Mouse (Mus musculus) midbrain, embryonic 12.5 days (tissue): ENCODE measurements around the gene Gata2. TPM values are rescaled to one million over a fixed set of nuclear protein-coding genes. Genes with fewer than 3 reads are reported as not detected.

Source experiments
- ATAC-seq: fragments of 200-750 bp; cut with Nextera tagmentation; 2 replicates; pipeline ENCODE4 v1.8.0; 2017; ENCODE audit warnings: low read depth, moderate TSS enrichment, moderate library complexity; ENCODE audit not compliant: low FRiP score
- H3K27ac ChIP-seq: fragments of 300-500 bp; sonication (generic); replicated peaks from 2 replicates; pipeline ENCODE4 v1.5.1; 2016; ENCODE audit warnings: mild to moderate bottlenecking
- H3K27me3 ChIP-seq: fragments of 300-500 bp; sonication (generic); 2 replicates; pipeline ENCODE4 v1.6.1; 2016; ENCODE audit warnings: mild to moderate bottlenecking
- H3K36me3 ChIP-seq: fragments of 300-500 bp; sonication (generic); 2 replicates; pipeline ENCODE4 v1.6.1; 2016
- H3K4me1 ChIP-seq: fragments of 300-500 bp; sonication (generic); 2 replicates; pipeline ENCODE4 v1.6.1; 2016
- H3K4me2 ChIP-seq: fragments of 300-500 bp; sonication (generic); replicated peaks from 2 replicates; pipeline ENCODE4 v1.6.1; 2016; ENCODE audit warnings: mild to moderate bottlenecking, moderate library complexity
- H3K4me3 ChIP-seq: fragments of 300-500 bp; sonication (generic); 2 replicates; pipeline ENCODE4 v1.5.1; 2016; ENCODE audit warnings: mild to moderate bottlenecking
- H3K9ac ChIP-seq: fragments of 300-500 bp; sonication (generic); replicated peaks from 2 replicates; pipeline ENCODE4 v1.6.1; 2016; ENCODE audit warnings: mild to moderate bottlenecking, moderate library complexity
- H3K9me3 ChIP-seq: fragments of 300-500 bp; sonication (generic); 2 replicates; pipeline ENCODE4 v1.6.1; 2016; ENCODE audit warnings: mild to moderate bottlenecking
- WGBS: fragments of 180-500 bp; shearing (Covaris S2); methylation state at CpG from one replicate; pipeline ENCODE4 v1.1.7; 2016; 5-methylcytosine and 5-hydroxymethylcytosine counted together
- polyA plus RNA-seq: library from polyadenylated mRNA; unstranded; fragments of >200 nt; fragmentation: Nextera tagmentation; extraction: Ambion mirVana; gene quantifications from 2 replicates; pipeline ENCODE4 v1.2.1, GENCODE M21; 2016

The Gata2 gene
- polyA plus RNA-seq, 1 experiment from 2014 or later = 45.5 TPM

DNA sequence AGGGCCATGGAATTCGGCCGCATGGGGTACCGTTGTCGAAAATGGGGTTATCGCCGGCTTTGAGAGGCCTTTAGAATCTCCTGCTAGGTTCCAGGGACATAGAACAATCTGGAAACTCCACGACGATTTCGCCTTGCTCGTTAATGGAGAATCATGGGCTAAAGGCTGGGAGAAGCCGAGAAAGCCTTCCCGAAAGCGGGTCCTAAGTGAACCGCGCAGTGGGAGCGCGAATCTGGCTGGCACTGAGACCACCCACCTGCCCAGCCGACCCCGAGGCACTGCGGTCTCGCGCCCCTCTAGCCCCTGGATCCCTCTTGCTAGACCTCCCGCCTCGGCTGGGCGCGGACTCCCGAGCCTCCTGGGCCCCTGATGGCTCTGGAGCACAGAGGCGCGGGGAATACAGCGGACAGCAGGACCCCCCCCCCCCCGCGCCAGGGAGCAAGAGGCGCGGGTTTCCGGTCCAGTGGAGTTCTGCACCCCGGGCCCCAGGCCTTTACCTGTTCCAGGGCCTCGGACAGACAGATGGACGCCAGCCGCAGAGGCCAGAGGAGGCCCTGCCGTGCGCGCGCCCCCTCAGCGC lies 3.1 kb downstream of the Gata2 start:
- Histone ChIP-seq H3K9me3 (no peaks in the 10 kb centered on the region), H3K27ac (peak overlapping the region; percentile 85), H3K27me3 (peaks cover 100% of the 10 kb centered on the region), H3K4me2 (peak overlapping the region; percentile 55), H3K36me3 (no peaks in the 10 kb centered on the region), H3K9ac (peak overlapping the region; percentile 54), H3K4me3 (peak overlapping the region; percentile 47), H3K4me1 (peaks cover 47% of the 10 kb centered on the region)
- no peak for ATAC-seq
- WGBS = 1% methylated on average over 35 of the region's 44 CpGs

- WGBS = 2% methylated on average over 39 of the region's 39 CpGs
These were observed 3.8 kb downstream of the Gata2 start for GRCm38 (mm10) chr6:88197313-88198069.

DNA sequence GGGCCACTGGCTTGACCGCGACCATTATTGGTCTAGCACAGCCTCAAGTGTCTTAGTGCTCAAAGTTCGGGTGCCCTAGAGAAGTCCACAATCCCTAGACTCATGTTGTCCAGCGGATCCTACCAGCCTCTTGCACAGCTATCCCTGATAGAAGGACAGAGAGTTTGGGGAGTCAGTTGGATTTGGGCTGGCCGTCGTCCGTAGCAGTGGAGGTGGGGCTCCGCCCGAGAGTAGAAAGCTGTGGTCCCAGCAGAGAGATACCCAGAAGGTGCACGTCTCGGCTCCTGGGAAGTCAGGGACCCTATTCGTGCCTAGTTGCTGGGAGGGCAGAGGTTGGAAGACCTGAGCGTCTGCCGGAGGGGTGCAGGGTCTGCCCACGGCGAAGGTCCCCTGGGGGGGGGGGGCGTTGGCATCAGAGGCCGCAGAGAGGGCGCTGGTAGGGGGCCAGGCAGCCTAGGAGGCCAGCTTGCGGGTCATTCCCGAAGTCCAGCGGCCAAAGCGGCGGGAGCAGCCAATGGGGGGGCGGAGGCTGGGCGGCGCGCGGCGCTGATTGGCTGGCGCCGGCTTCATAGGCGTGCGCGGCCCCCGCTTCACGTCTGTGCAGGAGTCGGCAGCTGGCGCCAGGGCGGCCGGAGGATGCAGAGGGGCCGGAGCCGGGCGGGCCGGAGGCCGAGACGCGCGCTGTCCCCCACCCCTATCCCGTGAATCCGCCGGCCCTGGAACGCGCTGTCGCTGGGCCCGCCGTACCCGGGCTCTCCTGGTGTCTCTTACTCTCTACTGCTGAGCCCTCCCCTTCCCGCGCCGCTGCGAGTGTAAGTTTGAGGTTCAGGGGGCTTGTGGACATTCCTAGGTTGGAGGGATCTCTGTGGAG lies 4.6 kb downstream of the Gata2 start:
- H3K4me1 ChIP-seq = peaks cover 44% of the 10 kb centered on the region
- H3K9ac ChIP-seq = peak overlapping the region; percentile 54
- H3K4me2 ChIP-seq = peak overlapping the region; percentile 55
- H3K27me3 ChIP-seq = peaks cover 100% of the 10 kb centered on the region
- H3K9me3 ChIP-seq = no peaks in the 10 kb centered on the region
- WGBS = under 1% methylated on average over 38 of the region's 62 CpGs
- no peaks in the 10 kb centered on the region for H3K36me3 ChIP-seq
- peak overlapping the region; percentile 47 for H3K4me3 ChIP-seq
- peak; percentile 73 for ATAC-seq
- peak overlapping the region; percentile 49; the same call in 1 of the 2 replicates for H3K27ac ChIP-seq

More at GRCm38 (mm10) chr6:88197313-88198069, 3.8 kb downstream of the Gata2 start:
- no peaks in the 10 kb centered on the region for H3K9me3 ChIP-seq
- peak overlapping the region; percentile 55 for H3K4me2 ChIP-seq
- H3K9ac ChIP-seq = peak overlapping the region; percentile 54; the same call in 1 of the 2 replicates
- no peak for ATAC-seq
- peak overlapping the region; percentile 85 for H3K27ac ChIP-seq
- peaks cover 47% of the 10 kb centered on the region for H3K4me1 ChIP-seq
- H3K36me3 ChIP-seq = no peaks in the 10 kb centered on the region
- H3K4me3 ChIP-seq = peak overlapping the region; percentile 47
- peaks cover 100% of the 10 kb centered on the region for H3K27me3 ChIP-seq

- Histone ChIP-seq H3K9me3 (no peaks in the 10 kb centered on the region), H3K27ac (no peak overlapping the region), H3K36me3 (no peaks in the 10 kb centered on the region), H3K9ac (peak overlapping the region; percentile 54; the same call in 1 of the 2 replicates), H3K4me1 (peaks cover 40% of the 10 kb centered on the region), H3K4me2 (peak overlapping the region; percentile 55), H3K27me3 (peaks cover 100% of the 10 kb centered on the region), H3K4me3 (peak overlapping the region; percentile 47)
- 1% methylated on average over 39 of the region's 39 CpGs for WGBS
- no peak; the same call in 1 of the 2 replicates for ATAC-seq
These were observed 5.5 kb downstream of the Gata2 start for GRCm38 (mm10) chr6:88199001-88199717.

DNA sequence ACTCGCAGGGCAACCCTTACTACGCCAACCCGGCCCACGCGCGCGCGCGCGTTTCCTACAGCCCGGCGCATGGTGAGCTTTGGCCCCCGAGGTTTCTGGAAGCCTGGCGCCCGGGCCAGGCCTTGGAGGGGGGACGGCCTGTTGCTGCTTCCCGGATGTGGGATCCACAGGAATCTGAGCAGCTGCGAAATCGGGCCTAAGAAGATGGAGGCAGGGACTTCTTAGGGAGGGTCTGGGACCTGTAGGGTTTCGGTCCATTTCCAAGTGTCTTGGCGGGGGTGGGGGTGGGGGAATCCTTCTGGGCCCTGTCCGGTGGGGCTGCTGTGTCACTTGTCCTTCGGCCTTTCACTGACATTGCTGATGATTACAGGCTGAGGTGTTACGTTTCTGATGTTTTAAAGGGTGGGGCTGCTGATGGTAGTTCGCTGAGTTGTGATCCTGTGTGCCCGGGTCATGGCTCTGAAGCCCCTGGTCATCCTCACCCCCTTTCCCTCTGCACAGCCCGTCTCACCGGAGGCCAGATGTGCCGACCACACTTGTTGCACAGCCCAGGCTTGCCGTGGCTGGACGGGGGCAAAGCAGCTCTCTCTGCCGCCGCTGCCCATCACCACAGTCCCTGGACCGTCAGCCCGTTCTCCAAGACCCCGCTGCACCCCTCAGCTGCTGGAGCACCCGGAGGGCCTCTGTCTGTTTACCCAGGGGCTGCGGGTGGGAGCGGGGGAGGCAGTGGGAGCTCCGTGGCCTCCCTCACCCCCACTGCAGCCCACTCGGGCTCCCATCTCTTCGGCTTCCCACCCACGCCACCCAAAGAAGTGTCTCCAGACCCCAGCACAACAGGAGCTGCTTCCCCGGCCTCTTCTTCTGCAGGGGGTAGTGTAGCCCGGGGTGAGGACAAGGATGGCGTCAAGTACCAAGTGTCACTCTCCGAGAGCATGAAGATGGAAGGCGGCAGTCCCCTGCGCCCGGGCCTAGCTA lies 6.3 kb downstream of the Gata2 start:
- Histone ChIP-seq H3K4me2 (peak overlapping the region; percentile 55), H3K36me3 (no peaks in the 10 kb centered on the region), H3K27ac (no peak overlapping the region), H3K9me3 (no peaks in the 10 kb centered on the region), H3K9ac (peak overlapping the region; percentile 45), H3K27me3 (peaks cover 100% of the 10 kb centered on the region), H3K4me1 (peaks cover 42% of the 10 kb centered on the region), H3K4me3 (peak overlapping the region; percentile 47)
- no peak for ATAC-seq
- under 1% methylated on average over 48 of the region's 50 CpGs for WGBS

GRCm38 (mm10) chr6:88200693-88201609 lies 7.3 kb downstream of the Gata2 start:
- no peak for ATAC-seq
- peak overlapping the region; percentile 45; the same call in 1 of the 2 replicates for H3K9ac ChIP-seq
- peaks cover 42% of the 10 kb centered on the region for H3K4me1 ChIP-seq
- peak overlapping the region; percentile 47 for H3K4me3 ChIP-seq
- H3K36me3 ChIP-seq = no peaks in the 10 kb centered on the region
- no peak overlapping the region for H3K27ac ChIP-seq
- H3K4me2 ChIP-seq = peak overlapping the region; percentile 55
- WGBS = 5% methylated on average over 20 of the region's 20 CpGs
- H3K27me3 ChIP-seq = peaks cover 100% of the 10 kb centered on the region
- H3K9me3 ChIP-seq = no peaks in the 10 kb centered on the region

DNA sequence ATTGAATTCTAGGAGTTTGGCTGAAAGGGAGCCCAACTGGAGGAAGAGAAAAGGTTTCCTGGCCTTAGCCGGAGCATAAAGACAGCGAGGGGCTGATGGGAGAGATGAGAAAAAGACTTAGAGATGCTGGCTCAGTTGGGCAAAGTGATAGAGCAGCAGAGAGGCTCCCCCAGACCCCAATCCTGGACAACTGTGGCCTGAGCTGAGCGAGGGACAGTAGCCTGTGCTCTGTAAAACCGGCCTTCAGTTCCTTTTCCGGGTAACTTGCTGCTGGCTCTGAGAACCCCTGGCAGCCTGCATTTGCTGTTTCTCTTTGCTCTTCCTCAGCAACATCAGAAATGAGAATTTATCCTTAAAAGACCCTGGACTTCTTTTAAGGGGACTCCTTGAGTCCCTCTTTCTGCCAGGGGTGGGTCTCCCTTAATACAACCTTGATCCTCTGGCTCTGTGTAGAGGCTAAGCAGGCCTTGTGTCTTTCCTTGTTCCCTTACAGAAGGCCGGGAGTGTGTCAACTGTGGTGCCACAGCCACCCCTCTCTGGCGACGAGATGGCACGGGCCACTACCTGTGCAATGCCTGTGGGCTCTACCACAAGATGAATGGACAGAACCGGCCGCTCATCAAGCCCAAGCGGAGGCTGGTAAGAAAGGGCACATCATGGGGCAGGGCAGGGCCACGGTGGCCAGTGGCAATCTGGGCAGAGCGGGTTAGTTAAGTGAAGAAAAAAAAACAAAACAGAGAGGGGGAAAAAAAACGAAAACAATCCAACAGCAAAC lies 8.4 kb downstream of the Gata2 start:
- ATAC-seq = no peak
- no peak overlapping the region for H3K27ac ChIP-seq
- peak overlapping the region; percentile 55 for H3K4me2 ChIP-seq
- H3K4me3 ChIP-seq = peak overlapping the region; percentile 15
- H3K9ac ChIP-seq = no peak overlapping the region
- H3K9me3 ChIP-seq = no peaks in the 10 kb centered on the region
- no peaks in the 10 kb centered on the region for H3K36me3 ChIP-seq
- peaks cover 100% of the 10 kb centered on the region for H3K27me3 ChIP-seq
- 2% methylated on average over 15 of the region's 15 CpGs for WGBS
- H3K4me1 ChIP-seq = peaks cover 34% of the 10 kb centered on the region

DNA sequence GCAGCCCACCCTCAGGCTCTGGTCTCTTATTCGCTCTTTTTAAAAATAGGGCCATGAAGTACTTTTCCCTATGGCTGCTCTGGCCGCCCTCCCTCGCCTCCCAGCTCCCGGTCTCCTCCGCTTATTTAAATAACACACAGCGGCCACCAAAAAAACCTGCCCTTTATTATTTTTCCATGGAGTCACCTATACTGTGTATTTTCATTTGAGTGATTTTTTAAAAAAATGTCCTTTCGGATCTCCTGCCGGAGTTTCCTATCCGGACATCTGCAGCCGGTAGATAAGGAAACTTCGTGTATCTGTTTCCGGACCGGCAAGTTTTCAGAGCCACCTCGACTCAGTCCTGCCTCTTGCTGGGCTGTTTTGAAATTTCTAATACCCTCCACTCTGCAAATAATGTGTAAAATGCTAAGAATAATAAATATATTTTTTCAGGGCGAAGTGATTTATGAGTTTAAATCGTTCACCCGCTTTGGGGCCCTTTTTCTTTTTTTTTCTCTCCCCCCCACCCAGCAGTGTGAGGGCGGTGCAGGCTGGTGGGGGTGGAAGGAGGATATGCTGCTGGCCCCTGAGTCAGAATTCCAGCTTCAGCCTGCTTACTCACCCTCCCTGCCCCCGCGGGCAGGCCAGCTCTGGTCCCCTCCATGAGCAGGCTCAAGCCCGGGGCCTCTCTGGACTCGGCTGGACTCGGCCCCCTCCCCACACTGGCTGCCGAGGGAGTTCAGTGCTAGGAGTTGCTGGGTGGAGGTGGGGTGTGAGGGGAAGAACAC lies 9.4 kb downstream of the Gata2 start:
- ATAC-seq = no peak
- Histone ChIP-seq H3K27ac (no peak overlapping the region; the same call in 1 of the 2 replicates), H3K9ac (0 out of 2 replicates have a peak overlapping the region, but pooled peaks have one; percentile 31), H3K4me1 (peaks cover 25% of the 10 kb centered on the region), H3K36me3 (no peaks in the 10 kb centered on the region), H3K4me3 (peak overlapping the region; percentile 9; the same call in 1 of the 2 replicates), H3K27me3 (peaks cover 100% of the 10 kb centered on the region), H3K4me2 (peak overlapping the region; percentile 55), H3K9me3 (no peaks in the 10 kb centered on the region)
- WGBS = 2% methylated on average over 24 of the region's 24 CpGs
